Mouse (Mus musculus) stomach, postnatal 0 days (tissue): Measurements from ENCODE around the gene Car15.

Experiments used
- CTCF ChIP-seq: IDR thresholded peaks from 2 replicates; pipeline ENCODE4 v1.5.1; 2016; ENCODE audit warnings: antibody characterized with exemption, low read depth, mild to moderate bottlenecking, moderate library complexity
- EP300 ChIP-seq: optimal IDR thresholded peaks from 2 replicates; pipeline ENCODE3; 2016; ENCODE audit warnings: antibody characterized with exemption

GRCm38 (mm10) chr16:17848431-17848830 lies 10.3 kb upstream of the Car15 start:
- no peak for TF ChIP-seq CTCF
- TF ChIP-seq EP300: no peak
